12 mouse cellular contexts compared by ENCODE assay signal in genomic region chr2:13129337-13129736, GRCm38 (mm10).
A peak's percentile ranks its signal among the peaks of the same experiment; 100 is the strongest.
DNase-seq lines count a peak whose midpoint lies in the region; ATAC-seq lines count a peak whose summit lies in the region.
"Had no signal": no experiment of that assay in that cellular context is flagged by ENCODE, and none has a peak within 500 bp of the region (broad histone marks: within the 10 kb centered on the region; RNA-seq: fewer than 3 reads in every experiment).

No protein-coding gene starts in this region.

- H3K27me3 ChIP-seq in midbrain, embryonic 14.5 days (ENCODE audit: control insufficient read depth, insufficient read depth, low read length), result no peaks in the 10 kb centered on the region
- no peaks in the 10 kb centered on the region for H3K27me3 ChIP-seq in heart, embryonic 10.5 days (ENCODE audit: insufficient read depth, poor library complexity, severe bottlenecking)
- H3K27me3 ChIP-seq: Patski had no signal

- no peak overlapping the region; the same call in 1 of the 2 replicates for H3K9ac ChIP-seq in midbrain, embryonic 14.5 days (replicated peaks; ENCODE audit: low read length)

- peak; percentile 7 to 14 for DNase-seq in cerebellum, postnatal 10 days
- DNase-seq in cerebellum, adult 8-10 months, result no peak
- peak; percentile 22 for DNase-seq in retina, postnatal 1 day
- DNase-seq in retina, embryonic 14.5 days (ENCODE audit: low spot score), result no peak
- peak; percentile 57 for DNase-seq in midbrain, embryonic 14.5 days
- no peak for DNase-seq in adrenal gland, adult 2 months
- no peak for DNase-seq in heart, embryonic 10.5 days (ENCODE audit: low spot score)
- DNase-seq: heart, adult 2 months; liver had no signal

- peak overlapping the region; percentile 46 for H3K4me2 ChIP-seq in midbrain, embryonic 14.5 days (ENCODE audit: low read length)

- H3K4me1 ChIP-seq in midbrain, embryonic 14.5 days (ENCODE audit: control insufficient read depth, insufficient read depth, low read length), result peaks cover 5% of the 10 kb centered on the region; the same call in 1 of the 2 replicates
- H3K4me1 ChIP-seq in heart, embryonic 10.5 days, result no peaks in the 10 kb centered on the region

- WGBS in midbrain, embryonic 14.5 days, result 32% methylated on average over 10 of the region's 10 CpGs
- 88% methylated on average over 10 of the region's 10 CpGs for WGBS in heart, embryonic 10.5 days

- H3K9me3 ChIP-seq in midbrain, embryonic 14.5 days (ENCODE audit: control insufficient read depth, low read length), result no peaks in the 10 kb centered on the region
- H3K9me3 ChIP-seq in heart, embryonic 10.5 days, result no peaks in the 10 kb centered on the region

- H3K27ac ChIP-seq in midbrain, embryonic 14.5 days (replicated peaks; ENCODE audit: low read depth, low read length), result peak overlapping the region; percentile 27; the same call in 1 of the 2 replicates
- no peak overlapping the region for H3K27ac ChIP-seq in heart, embryonic 10.5 days
- H3K27ac ChIP-seq: heart, adult 2 months had no signal

- ATAC-seq in midbrain, embryonic 14.5 days (ENCODE audit: low FRiP score, low TSS enrichment), result peak; percentile 46; the same call in 1 of the 2 replicates
- no peak for ATAC-seq in erythroblast, adult 5-6 weeks (replicated peaks; ENCODE audit: low FRiP score, poor library complexity, severe bottlenecking)
- ATAC-seq: intestine, postnatal 0 days; Patski had no signal

- no peak overlapping the region; the same call in 1 of the 2 replicates for H3K4me3 ChIP-seq in midbrain, embryonic 14.5 days (replicated peaks; ENCODE audit: low read depth, low read length)
- H3K4me3 ChIP-seq in heart, embryonic 10.5 days, result no peak overlapping the region
- H3K4me3 ChIP-seq: heart, adult 2 months had no signal

- H3K36me3 ChIP-seq in midbrain, embryonic 14.5 days (ENCODE audit: control insufficient read depth, insufficient read depth, low read length), result no peaks in the 10 kb centered on the region
- no peaks in the 10 kb centered on the region for H3K36me3 ChIP-seq in heart, embryonic 10.5 days

Comparison
In these comparisons a context has a peak if more than half of its experiments do, and no peak if none do; other contexts are left out.
1. DNase-seq: peak in cerebellum, postnatal 10 days (2 of 2), retina, postnatal 1 day (single experiment) and midbrain, embryonic 14.5 days (single experiment); none in cerebellum, adult 8-10 months (single experiment), retina, embryonic 14.5 days (single experiment), adrenal gland, adult 2 months (single experiment) and heart, embryonic 10.5 days (single experiment).